Mouse (Mus musculus) embryonic facial prominence, embryonic 15.5 days (tissue): Measurements from ENCODE around the gene Them7. TPM values are rescaled to one million over a fixed set of nuclear protein-coding genes. Genes with fewer than 3 reads are reported as not detected.

Experiments
- ATAC-seq: fragments of 200-750 bp; cut with Nextera tagmentation; 2 replicates; pipeline ENCODE4 v1.8.0; 2017; ENCODE audit warnings: low read depth, moderate TSS enrichment; ENCODE audit not compliant: insufficient number of reproducible peaks, low FRiP score, low TSS enrichment
- H3K27ac ChIP-seq: fragments of 300-500 bp; sonication (generic); replicated peaks from 2 replicates; pipeline ENCODE4 v1.5.1; 2015; ENCODE audit warnings: mild to moderate bottlenecking, inconsistent platforms
- H3K27me3 ChIP-seq: fragments of 300-500 bp; sonication (generic); 2 replicates; pipeline ENCODE4 v1.6.1; 2015; ENCODE audit warnings: inconsistent platforms
- H3K36me3 ChIP-seq: fragments of 300-500 bp; sonication (generic); 2 replicates; pipeline ENCODE4 v1.6.1; 2015; ENCODE audit warnings: mild to moderate bottlenecking, inconsistent platforms
- H3K4me1 ChIP-seq: fragments of 300-500 bp; sonication (generic); 2 replicates; pipeline ENCODE4 v1.6.1; 2015; ENCODE audit warnings: inconsistent platforms
- H3K4me2 ChIP-seq: fragments of 300-500 bp; sonication (generic); replicated peaks from 2 replicates; pipeline ENCODE4 v1.6.1; 2015; ENCODE audit warnings: mild to moderate bottlenecking, inconsistent platforms
- H3K4me3 ChIP-seq: fragments of 300-500 bp; sonication (generic); replicated peaks from 2 replicates; pipeline ENCODE4 v1.5.1; 2015; ENCODE audit warnings: mild to moderate bottlenecking, inconsistent platforms
- H3K9ac ChIP-seq: fragments of 300-500 bp; sonication (generic); 2 replicates; pipeline ENCODE4 v1.6.1; 2015; ENCODE audit warnings: inconsistent platforms
- H3K9me3 ChIP-seq: fragments of 300-500 bp; sonication (generic); replicated peaks from 2 replicates; pipeline ENCODE4 v1.6.1; 2016; ENCODE audit warnings: inconsistent platforms
- WGBS: fragments of 180-500 bp; shearing (Covaris S2); methylation state at CpG from one replicate; pipeline ENCODE4 v1.1.7; 2015; 5-methylcytosine and 5-hydroxymethylcytosine counted together
- polyA plus RNA-seq: library from polyadenylated mRNA; unstranded; fragments of >200 nt; fragmentation: Nextera tagmentation; extraction: Ambion mirVana; gene quantifications from 2 replicates; pipeline ENCODE4 v1.2.1, GENCODE M21; 2015

Gene Them7
- polyA plus RNA-seq, 1 experiment from 2014 or later, result 0.48 TPM

- 61% methylated on average over 4 of the region's 4 CpGs for WGBS
These were observed 151.6 kb downstream of the Them7 start for GRCm38 (mm10) chr2:105375705-105376104.

GRCm38 (mm10) chr2:105379682-105380081 is 155.6 kb downstream of the Them7 start:
- ATAC-seq, result no peak
- no peak overlapping the region for H3K9ac ChIP-seq
- no peaks in the 10 kb centered on the region for H3K27me3 ChIP-seq
- no peak overlapping the region for H3K4me3 ChIP-seq
- H3K4me1 ChIP-seq, result no peaks in the 10 kb centered on the region
- H3K9me3 ChIP-seq, result no peaks in the 10 kb centered on the region
- WGBS, result 70% methylated on average over 1 of the region's 1 CpGs
- peaks cover 2% of the 10 kb centered on the region; the same call in 1 of the 2 replicates for H3K36me3 ChIP-seq
- H3K27ac ChIP-seq, result no peak overlapping the region
- no peak overlapping the region for H3K4me2 ChIP-seq

More at GRCm38 (mm10) chr2:105375705-105376104, 151.6 kb downstream of the Them7 start:
- H3K4me1 ChIP-seq, result peaks cover 3% of the 10 kb centered on the region; the same call in 1 of the 2 replicates
- no peaks in the 10 kb centered on the region for H3K27me3 ChIP-seq
- no peak overlapping the region for H3K4me2 ChIP-seq
- no peaks in the 10 kb centered on the region for H3K36me3 ChIP-seq
- no peak for ATAC-seq
- H3K27ac ChIP-seq, result peak overlapping the region; percentile 51; the same call in 1 of the 2 replicates
- H3K9me3 ChIP-seq, result no peaks in the 10 kb centered on the region
- H3K4me3 ChIP-seq, result no peak overlapping the region
- H3K9ac ChIP-seq, result no peak overlapping the region

- H3K4me3 ChIP-seq, result no peak overlapping the region
- H3K4me2 ChIP-seq, result no peak overlapping the region
- 67% methylated on average over 3 of the region's 3 CpGs for WGBS
- ATAC-seq, result no peak
- no peaks in the 10 kb centered on the region for H3K27me3 ChIP-seq
- H3K9me3 ChIP-seq, result no peaks in the 10 kb centered on the region
- H3K27ac ChIP-seq, result no peak overlapping the region
- no peaks in the 10 kb centered on the region for H3K4me1 ChIP-seq
- peaks cover 14% of the 10 kb centered on the region for H3K36me3 ChIP-seq
- no peak overlapping the region for H3K9ac ChIP-seq
These were observed 156.7 kb downstream of the Them7 start for GRCm38 (mm10) chr2:105380757-105381319.

- ATAC-seq, result no peak
- Histone ChIP-seq H3K9ac (no peak overlapping the region), H3K4me3 (no peak overlapping the region), H3K27me3 (no peaks in the 10 kb centered on the region), H3K4me1 (no peaks in the 10 kb centered on the region), H3K27ac (no peak overlapping the region), H3K4me2 (no peak overlapping the region), H3K9me3 (no peaks in the 10 kb centered on the region), H3K36me3 (peaks cover 35% of the 10 kb centered on the region)
- WGBS, result 83% methylated on average over 8 of the region's 8 CpGs
These were observed 158.9 kb downstream of the Them7 start for GRCm38 (mm10) chr2:105383063-105383462.

- no peak overlapping the region for H3K9ac ChIP-seq
- no peak overlapping the region for H3K4me3 ChIP-seq
- H3K27me3 ChIP-seq, result no peaks in the 10 kb centered on the region
- H3K9me3 ChIP-seq, result no peaks in the 10 kb centered on the region
- peaks cover 52% of the 10 kb centered on the region for H3K36me3 ChIP-seq
- no peak overlapping the region for H3K4me2 ChIP-seq
- H3K27ac ChIP-seq, result no peak overlapping the region
- WGBS, result 76% methylated on average over 3 of the region's 3 CpGs
- no peaks in the 10 kb centered on the region for H3K4me1 ChIP-seq
- ATAC-seq, result no peak
These were observed 160.9 kb downstream of the Them7 start for GRCm38 (mm10) chr2:105384998-105385397.

- Histone ChIP-seq H3K4me3 (no peak overlapping the region), H3K27me3 (no peaks in the 10 kb centered on the region), H3K4me1 (no peaks in the 10 kb centered on the region), H3K36me3 (peaks cover 63% of the 10 kb centered on the region), H3K9me3 (no peaks in the 10 kb centered on the region), H3K4me2 (no peak overlapping the region), H3K9ac (no peak overlapping the region), H3K27ac (no peak overlapping the region)
- 80% methylated on average over 4 of the region's 4 CpGs for WGBS
- no peak for ATAC-seq
These were observed 162.3 kb downstream of the Them7 start for GRCm38 (mm10) chr2:105386418-105386817.

- Histone ChIP-seq H3K4me2 (no peak overlapping the region), H3K27ac (no peak overlapping the region), H3K4me1 (no peaks in the 10 kb centered on the region), H3K9me3 (no peaks in the 10 kb centered on the region), H3K4me3 (no peak overlapping the region), H3K36me3 (peaks cover 89% of the 10 kb centered on the region), H3K9ac (no peak overlapping the region), H3K27me3 (no peaks in the 10 kb centered on the region)
- no peak for ATAC-seq
- 85% methylated on average over 17 of the region's 17 CpGs for WGBS
These were observed 165.1 kb downstream of the Them7 start for GRCm38 (mm10) chr2:105389007-105389890.

- no peak for ATAC-seq
- peaks cover 85% of the 10 kb centered on the region for H3K36me3 ChIP-seq
- 86% methylated on average over 6 of the region's 6 CpGs for WGBS
These were observed 166.7 kb downstream of the Them7 start for GRCm38 (mm10) chr2:105390653-105391413.

GRCm38 (mm10) chr2:105391414-105391784 is 167.3 kb downstream of the Them7 start:
- peaks cover 79% of the 10 kb centered on the region for H3K36me3 ChIP-seq
- no peaks in the 10 kb centered on the region for H3K27me3 ChIP-seq
- WGBS, result 95% methylated on average over 4 of the region's 4 CpGs
- H3K9ac ChIP-seq, result no peak overlapping the region
- H3K27ac ChIP-seq, result no peak overlapping the region
- no peak for ATAC-seq
- H3K4me1 ChIP-seq, result peaks cover 9% of the 10 kb centered on the region; the same call in 1 of the 2 replicates
- H3K4me3 ChIP-seq, result no peak overlapping the region
- no peaks in the 10 kb centered on the region for H3K9me3 ChIP-seq
- H3K4me2 ChIP-seq, result no peak overlapping the region

More at GRCm38 (mm10) chr2:105390653-105391413, 166.7 kb downstream of the Them7 start:
- Histone ChIP-seq H3K27ac (no peak overlapping the region), H3K9ac (no peak overlapping the region), H3K4me1 (peaks cover 5% of the 10 kb centered on the region; the same call in 1 of the 2 replicates), H3K27me3 (no peaks in the 10 kb centered on the region), H3K4me2 (no peak overlapping the region), H3K9me3 (no peaks in the 10 kb centered on the region), H3K4me3 (no peak overlapping the region)

- no peak overlapping the region for H3K27ac ChIP-seq
- no peak overlapping the region for H3K4me2 ChIP-seq
- H3K4me3 ChIP-seq, result no peak overlapping the region
- WGBS, result 73% methylated on average over 2 of the region's 2 CpGs
- H3K9me3 ChIP-seq, result no peaks in the 10 kb centered on the region
- no peak overlapping the region for H3K9ac ChIP-seq
- ATAC-seq, result no peak
- peaks cover 69% of the 10 kb centered on the region for H3K36me3 ChIP-seq
- peaks cover 19% of the 10 kb centered on the region for H3K4me1 ChIP-seq
- H3K27me3 ChIP-seq, result no peaks in the 10 kb centered on the region
These were observed 168.4 kb downstream of the Them7 start for GRCm38 (mm10) chr2:105392514-105392913.

GRCm38 (mm10) chr2:105394375-105394774 is 170.3 kb downstream of the Them7 start:
- Histone ChIP-seq H3K27me3 (no peaks in the 10 kb centered on the region), H3K9ac (no peak overlapping the region), H3K4me2 (no peak overlapping the region), H3K36me3 (peaks cover 51% of the 10 kb centered on the region), H3K27ac (no peak overlapping the region), H3K4me3 (no peak overlapping the region), H3K9me3 (no peaks in the 10 kb centered on the region), H3K4me1 (peaks cover 27% of the 10 kb centered on the region)
- no peak for ATAC-seq
- WGBS, result 84% methylated on average over 4 of the region's 4 CpGs
